Mouse (Mus musculus): ENCODE data around the gene Prkca. TPM values are rescaled to one million over a fixed set of nuclear protein-coding genes. Genes with fewer than 3 reads are reported as not detected.
A peak's percentile ranks its signal among the peaks of the same experiment; 100 is the strongest.

Gene Prkca
- total and polyA plus RNA-seq, 3 experiments, result 15.3 to 30.9 (median 19.9) TPM

DNA sequence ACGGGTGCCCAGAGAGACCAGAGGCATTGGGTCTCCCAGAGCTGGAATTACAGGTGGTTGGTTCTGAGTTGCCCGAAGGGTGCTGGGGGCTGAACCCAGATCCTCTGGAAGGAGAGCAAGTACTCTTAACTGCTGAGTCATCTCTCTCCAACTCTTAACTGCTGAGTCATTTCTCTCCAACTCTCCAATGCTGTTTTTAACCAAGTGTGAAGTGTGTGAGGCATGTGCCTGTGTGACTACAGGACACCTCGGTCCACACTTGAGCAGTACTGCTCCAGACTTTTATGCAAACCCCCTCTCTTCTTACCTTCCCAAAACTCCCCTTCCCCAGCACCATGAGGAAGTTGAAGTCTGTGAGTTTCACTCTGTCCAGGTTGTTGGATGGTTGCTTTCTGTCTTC lies 357.8 kb downstream of the Prkca start (continued):
- no peak for TF ChIP-seq E2F4 (IDR thresholded peaks at IDR 0.05; ENCODE audit: borderline replicate concordance, low read depth, low read length)
- no peak for TF ChIP-seq KAT2A (conservative IDR thresholded peaks at IDR 0.05; ENCODE audit: low read depth, low read length)
- TF ChIP-seq MAFK (IDR thresholded peaks at IDR 0.05; ENCODE audit: borderline replicate concordance, low read depth, low read length), result peak; percentile 97
- TF ChIP-seq USF2 (IDR thresholded peaks at IDR 0.05; ENCODE audit: borderline replicate concordance in 1 of 2, insufficient read depth in 1 of 2, low read depth in 1 of 2, low read length in 2 of 2), result no peak
- no peak for TF ChIP-seq ZKSCAN1 (IDR thresholded peaks at IDR 0.05; ENCODE audit: low read depth, low read length)
- 0 out of 2 replicates have a peak, but pooled peaks have one; percentile 25 for TF ChIP-seq MXI1 (IDR thresholded peaks at IDR 0.05; ENCODE audit: low read depth, low read length)
- TF ChIP-seq CHD1 (IDR thresholded peaks at IDR 0.05; ENCODE audit: low read depth, low read length), result no peak
- no peak for TF ChIP-seq MYB (IDR thresholded peaks at IDR 0.05; ENCODE audit: low read depth, low read length)
- TF ChIP-seq TAL1 (IDR thresholded peaks at IDR 0.05; ENCODE audit: low read length), result no peak
- no peak for TF ChIP-seq POLR2AphosphoS5 (IDR thresholded peaks at IDR 0.05; ENCODE audit: borderline replicate concordance, low read depth, low read length)
- TF ChIP-seq NRF1 (IDR thresholded peaks at IDR 0.05; ENCODE audit: insufficient read depth, low read depth, low read length, poor library complexity, severe bottlenecking), result no peak
- TF ChIP-seq CHD2 (IDR thresholded peaks at IDR 0.05; ENCODE audit: low read length), result no peak
- peak; percentile 81 for TF ChIP-seq ETS1 (IDR thresholded peaks at IDR 0.05; ENCODE audit: low read depth, low read length)
- no peak for TF ChIP-seq POLR2A (IDR thresholded peaks at IDR 0.05; ENCODE audit: control insufficient read depth in 1 of 2, insufficient read depth in 1 of 2, low read depth in 1 of 2, low read length in 2 of 2, poor library complexity in 1 of 2)
- no peak for TF ChIP-seq MAZ (IDR thresholded peaks at IDR 0.05; ENCODE audit: low read depth, low read length)
- TF ChIP-seq RCOR1 (IDR thresholded peaks at IDR 0.05; ENCODE audit: low read depth, low read length), result no peak

DNA sequence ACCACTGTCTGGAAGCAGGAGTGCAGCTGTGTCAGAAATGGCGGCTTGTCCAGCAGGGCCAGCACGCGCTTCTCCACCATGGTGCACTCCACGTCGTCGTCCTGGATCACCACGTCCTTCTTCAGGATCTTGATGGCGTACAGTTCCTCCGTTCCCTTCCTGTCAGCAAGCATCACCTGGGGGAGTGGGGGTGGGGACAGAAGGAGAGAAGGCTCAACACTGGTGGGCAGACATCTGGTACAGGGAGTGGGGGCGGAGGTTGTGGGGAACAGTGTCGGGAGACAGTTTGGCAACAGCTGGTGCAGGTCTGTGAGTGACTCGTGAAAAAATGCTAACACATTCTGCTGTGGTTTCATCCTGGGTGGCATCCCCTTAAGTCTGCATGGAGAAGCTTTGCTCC lies 359.8 kb downstream of the Prkca start:
- Histone ChIP-seq H3K36me3 (ENCODE audit: control insufficient read depth in 1 of 2, insufficient read depth in 2 of 2, low read length in 2 of 2) (peaks cover 0 to 3% of the 10 kb centered on the region in 2 experiments; a peak in 2 of 4 replicates), H3K9me3 (replicated peaks; ENCODE audit: insufficient read depth, low read length) (no peaks in the 10 kb centered on the region), H3K9ac (ENCODE audit: control insufficient read depth, low read depth, low read length, poor library complexity, severe bottlenecking) (no peak overlapping the region), H3K27ac (ENCODE audit: control insufficient read depth, low read depth, low read length) (no peak overlapping the region), H3K4me3 (ENCODE audit: control insufficient read depth in 1 of 2, insufficient read depth in 1 of 2, low read depth in 2 of 2, low read length in 2 of 2) (no peak overlapping the region), H3K79me2 (ENCODE audit: control insufficient read depth, insufficient read depth, low read length, poor library complexity) (no peaks in the 10 kb centered on the region), H3K27me3 (ENCODE audit: control insufficient read depth in 1 of 2, insufficient read depth in 2 of 2, low read length in 2 of 2) (no peaks in the 10 kb centered on the region), H3K4me1 (ENCODE audit: control insufficient read depth in 1 of 2, insufficient read depth in 2 of 2, low read length in 2 of 2) (peaks cover 0 to 3% of the 10 kb centered on the region in 2 experiments; a peak in 3 of 4 replicates)
- no peak for DNase-seq (ENCODE audit: low read depth, low spot score)
- TF ChIP-seq GATA1 (IDR thresholded peaks at IDR 0.05; ENCODE audit: low read depth, low read length) (no peak), POLR2AphosphoS2 (IDR thresholded peaks at IDR 0.05; ENCODE audit: low read length) (no peak), EP300 (IDR thresholded peaks at IDR 0.05; ENCODE audit: low read depth in 1 of 2, low read length in 2 of 2) (no peak), CTCF (IDR thresholded peaks at IDR 0.05 in 2 of 3, conservative IDR thresholded peaks at IDR 0.05 in 1 of 3; ENCODE audit: control insufficient read depth in 1 of 3, insufficient read depth in 1 of 3, low read depth in 2 of 3, low read length in 3 of 3, poor library complexity in 1 of 3, severe bottlenecking in 1 of 3) (no peak), POLR2A (IDR thresholded peaks at IDR 0.05; ENCODE audit: control insufficient read depth in 1 of 2, insufficient read depth in 1 of 2, low read depth in 1 of 2, low read length in 2 of 2, poor library complexity in 1 of 2) (no peak), NELFE (IDR thresholded peaks at IDR 0.05; ENCODE audit: low read depth, low read length) (no peak)

All from MEL (cell line).